Mouse (Mus musculus): Measurements from ENCODE around the gene Ccdc58. TPM values are rescaled to one million over a fixed set of nuclear protein-coding genes. Genes with fewer than 3 reads are reported as not detected.
"Not testable (repeated sequence)": the region's sequence is repeated elsewhere in the genome, so short reads cannot be mapped to it uniquely, and the experiment has no call there.

Ccdc58 gene
- polyA plus RNA-seq, 2 experiments, result 44.0 to 52.5 TPM

GRCm38 (mm10) chr16:36089850-36090616, 18.5 kb downstream of the Ccdc58 start:
- H3K27ac ChIP-seq, result no peak overlapping the region
- no peaks in the 10 kb centered on the region for H3K27me3 ChIP-seq (ENCODE audit: control insufficient read depth, insufficient read depth, low read length)
- peaks cover 0 to 7% of the 10 kb centered on the region in 2 experiments; a peak in 1 of 4 replicates for H3K4me1 ChIP-seq (replicated peaks; ENCODE audit: control insufficient read depth in 2 of 2, insufficient read depth in 2 of 2, low read length in 1 of 2)
- H3K4me3 ChIP-seq (ENCODE audit: insufficient read depth in 1 of 2, low read depth in 2 of 2, low read length in 2 of 2), result no peak overlapping the region
- ATAC-seq (ENCODE audit: insufficient read depth), result no peak
- no peak overlapping the region for H3K9ac ChIP-seq (replicated peaks)
- no peaks in the 10 kb centered on the region; the same call in 1 of the 2 replicates for H3K36me3 ChIP-seq (replicated peaks; ENCODE audit: control insufficient read depth, insufficient read depth, low read depth)
- H3K9me3 ChIP-seq (ENCODE audit: control insufficient read depth, low read length), result no peaks in the 10 kb centered on the region
- 72% methylated on average over 8 of the region's 8 CpGs for WGBS (ENCODE audit: insufficient replicate concordance)
- TF ChIP-seq CTCF (IDR thresholded peaks at IDR 0.05; ENCODE audit: low read depth) (0 out of 2 replicates have a peak, but pooled peaks have one; percentile 14), EP300 (IDR thresholded peaks at IDR 0.05; ENCODE audit: low read depth) (no peak)
- no peak overlapping the region for H3K4me2 ChIP-seq (ENCODE audit: low read depth)
- no peak for DNase-seq (ENCODE audit: low read depth in 3 of 3, low spot score in 3 of 3)

GRCm38 (mm10) chr16:36090785-36091509, 19.5 kb downstream of the Ccdc58 start:
- 86% methylated on average over 11 of the region's 11 CpGs for WGBS (ENCODE audit: insufficient replicate concordance)
- Histone ChIP-seq H3K36me3 (replicated peaks; ENCODE audit: control insufficient read depth, insufficient read depth, low read depth) (no peaks in the 10 kb centered on the region; the same call in 1 of the 2 replicates), H3K4me3 (ENCODE audit: insufficient read depth in 1 of 2, low read depth in 2 of 2, low read length in 2 of 2) (no peak overlapping the region), H3K9ac (replicated peaks) (no peak overlapping the region), H3K27ac (no peak overlapping the region), H3K9me3 (ENCODE audit: control insufficient read depth, low read length) (no peaks in the 10 kb centered on the region), H3K27me3 (ENCODE audit: control insufficient read depth, insufficient read depth, low read length) (no peaks in the 10 kb centered on the region), H3K4me1 (replicated peaks; ENCODE audit: control insufficient read depth in 2 of 2, insufficient read depth in 2 of 2, low read length in 1 of 2) (peaks cover 0 to 7% of the 10 kb centered on the region in 2 experiments; a peak in 1 of 4 replicates), H3K4me2 (ENCODE audit: low read depth) (no peak overlapping the region)
- ATAC-seq (ENCODE audit: insufficient read depth), result no peak
- TF ChIP-seq CTCF (IDR thresholded peaks at IDR 0.05; ENCODE audit: low read depth), result no peak
- no peak for TF ChIP-seq EP300 (IDR thresholded peaks at IDR 0.05; ENCODE audit: low read depth)
- no peak for DNase-seq (ENCODE audit: low read depth in 3 of 3, low spot score in 3 of 3)

- 72% methylated on average over 3 of the region's 3 CpGs for WGBS (ENCODE audit: insufficient replicate concordance)
- ATAC-seq (ENCODE audit: insufficient read depth) (no peak), DNase-seq (ENCODE audit: low read depth in 3 of 3, low spot score in 3 of 3) (no peak)
- Histone ChIP-seq H3K27me3 (ENCODE audit: control insufficient read depth, insufficient read depth, low read length) (no peaks in the 10 kb centered on the region), H3K9ac (replicated peaks) (no peak overlapping the region), H3K4me3 (ENCODE audit: insufficient read depth in 1 of 2, low read depth in 2 of 2, low read length in 2 of 2) (no peak overlapping the region), H3K27ac (no peak overlapping the region), H3K36me3 (replicated peaks; ENCODE audit: control insufficient read depth, insufficient read depth, low read depth) (no peaks in the 10 kb centered on the region; the same call in 1 of the 2 replicates), H3K9me3 (ENCODE audit: control insufficient read depth, low read length) (no peaks in the 10 kb centered on the region), H3K4me1 (replicated peaks; ENCODE audit: control insufficient read depth in 2 of 2, insufficient read depth in 2 of 2, low read length in 1 of 2) (no peaks in the 10 kb centered on the region), H3K4me2 (ENCODE audit: low read depth) (no peak overlapping the region)
- TF ChIP-seq CTCF (IDR thresholded peaks at IDR 0.05; ENCODE audit: low read depth), result no peak
- TF ChIP-seq EP300 (IDR thresholded peaks at IDR 0.05; ENCODE audit: low read depth), result no peak
Measured at GRCm38 (mm10) chr16:36094079-36094478, 22.6 kb downstream of the Ccdc58 start.

GRCm38 (mm10) chr16:36097813-36098499, 26.5 kb downstream of the Ccdc58 start:
- H3K4me2 ChIP-seq (ENCODE audit: low read depth); H3K36me3 ChIP-seq (replicated peaks; ENCODE audit: control insufficient read depth, insufficient read depth, low read depth); ATAC-seq (ENCODE audit: insufficient read depth); H3K9ac ChIP-seq (replicated peaks); H3K27me3 ChIP-seq (ENCODE audit: control insufficient read depth, insufficient read depth, low read length); H3K4me3 ChIP-seq (ENCODE audit: insufficient read depth in 1 of 2, low read depth in 2 of 2, low read length in 2 of 2); H3K4me1 ChIP-seq (replicated peaks; ENCODE audit: control insufficient read depth in 2 of 2, insufficient read depth in 2 of 2, low read length in 1 of 2); DNase-seq (ENCODE audit: low read depth in 3 of 3, low spot score in 3 of 3); H3K9me3 ChIP-seq (ENCODE audit: control insufficient read depth, low read length); H3K27ac ChIP-seq: not testable (repeated sequence)
- 77% methylated on average over 12 of the region's 12 CpGs for WGBS (ENCODE audit: insufficient replicate concordance)

- DNase-seq (ENCODE audit: low read depth in 3 of 3, low spot score in 3 of 3) (no peak), ATAC-seq (ENCODE audit: insufficient read depth) (no peak)
- Histone ChIP-seq H3K9ac (replicated peaks) (no peak overlapping the region), H3K36me3 (replicated peaks; ENCODE audit: control insufficient read depth, insufficient read depth, low read depth) (no peaks in the 10 kb centered on the region), H3K27ac (no peak overlapping the region), H3K4me3 (ENCODE audit: insufficient read depth in 1 of 2, low read depth in 2 of 2, low read length in 2 of 2) (no peak overlapping the region), H3K27me3 (ENCODE audit: control insufficient read depth, insufficient read depth, low read length) (no peaks in the 10 kb centered on the region), H3K4me2 (ENCODE audit: low read depth) (no peak overlapping the region), H3K9me3 (ENCODE audit: control insufficient read depth, low read length) (no peaks in the 10 kb centered on the region), H3K4me1 (replicated peaks; ENCODE audit: control insufficient read depth in 2 of 2, insufficient read depth in 2 of 2, low read length in 1 of 2) (no peaks in the 10 kb centered on the region)
- 38% methylated on average over 1 of the region's 1 CpGs for WGBS (ENCODE audit: insufficient replicate concordance)
- no peak for TF ChIP-seq CTCF (IDR thresholded peaks at IDR 0.05; ENCODE audit: low read depth)
- no peak for TF ChIP-seq EP300 (IDR thresholded peaks at IDR 0.05; ENCODE audit: low read depth)
Measured at GRCm38 (mm10) chr16:36101526-36101925, 30.0 kb downstream of the Ccdc58 start.
